Mouse (Mus musculus) limb, embryonic 10.5 days (tissue): Measurements from ENCODE around the gene Gm3238. TPM values are rescaled to one million over a fixed set of nuclear protein-coding genes. Genes with fewer than 3 reads are reported as not detected.
A peak's percentile ranks its signal among the peaks of the same experiment; 100 is the strongest.
"Not testable (repeated sequence)": the region's sequence is repeated elsewhere in the genome, so short reads cannot be mapped to it uniquely, and the experiment has no call there.

Experiments used
- DNase-seq: peaks from one replicate; pipeline ENCODE4 v3.0.0-alpha.2; 2017; ENCODE audit warnings: low spot score
- H3K27ac ChIP-seq: fragments of 300-500 bp; sonication (generic); 2 replicates; pipeline ENCODE4 v1.5.1; 2016; ENCODE audit warnings: mild to moderate bottlenecking
- H3K27me3 ChIP-seq: fragments of 300-500 bp; sonication (generic); 2 replicates; pipeline ENCODE4 v1.6.1; 2016; ENCODE audit warnings: low read depth, mild to moderate bottlenecking; ENCODE audit not compliant: poor library complexity, severe bottlenecking
- H3K36me3 ChIP-seq: fragments of 300-500 bp; sonication (generic); 2 replicates; pipeline ENCODE4 v1.6.1; 2016; ENCODE audit warnings: mild to moderate bottlenecking, moderate library complexity
- H3K4me1 ChIP-seq: fragments of 300-500 bp; sonication (generic); 2 replicates; pipeline ENCODE4 v1.6.1; 2016
- H3K4me3 ChIP-seq: fragments of 300-500 bp; sonication (generic); 2 replicates; pipeline ENCODE4 v1.5.1; 2016; ENCODE audit warnings: mild to moderate bottlenecking, moderate library complexity
- H3K9me3 ChIP-seq: fragments of 300-500 bp; sonication (generic); replicated peaks from 2 replicates; pipeline ENCODE4 v1.6.1; 2016; ENCODE audit warnings: mild to moderate bottlenecking
- WGBS: fragments of 180-500 bp; shearing (Covaris S2); methylation state at CpG from one replicate; pipeline ENCODE4 v1.1.7; 2016; 5-methylcytosine and 5-hydroxymethylcytosine counted together
- polyA plus RNA-seq: library from polyadenylated mRNA; unstranded; fragments of >200 nt; fragmentation: Nextera tagmentation; extraction: Ambion mirVana; gene quantifications from 2 replicates; pipeline ENCODE4 v1.2.1, GENCODE M21; 2016

The Gm3238 gene
- polyA plus RNA-seq, 1 experiment from 2014 or later, result not detected

DNA sequence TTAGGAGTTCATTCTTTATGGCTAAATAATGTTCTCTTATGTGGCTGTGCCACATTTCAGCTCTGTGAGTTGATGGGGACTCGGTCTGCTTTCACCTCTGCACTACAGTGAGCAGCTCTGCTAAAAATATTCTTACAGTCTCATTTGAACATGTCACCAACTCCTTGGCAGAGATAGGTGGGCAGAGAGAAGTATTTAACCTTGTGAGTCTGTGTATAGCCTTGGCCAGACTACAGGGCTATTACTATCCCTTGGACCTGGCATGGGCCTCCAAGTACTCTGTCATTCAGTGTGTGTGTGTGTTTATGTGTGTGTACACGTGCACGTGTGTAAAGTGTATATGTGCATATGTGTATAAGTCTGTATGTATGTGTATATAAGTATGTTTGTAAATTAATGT lies 12.3 kb upstream of the Gm3238 start:
- H3K36me3 ChIP-seq, H3K27me3 ChIP-seq, H3K9me3 ChIP-seq, H3K27ac ChIP-seq, H3K4me3 ChIP-seq, H3K4me1 ChIP-seq, DNase-seq: not testable (repeated sequence)
- 97% methylated on average over 3 of the region's 3 CpGs for WGBS

DNA sequence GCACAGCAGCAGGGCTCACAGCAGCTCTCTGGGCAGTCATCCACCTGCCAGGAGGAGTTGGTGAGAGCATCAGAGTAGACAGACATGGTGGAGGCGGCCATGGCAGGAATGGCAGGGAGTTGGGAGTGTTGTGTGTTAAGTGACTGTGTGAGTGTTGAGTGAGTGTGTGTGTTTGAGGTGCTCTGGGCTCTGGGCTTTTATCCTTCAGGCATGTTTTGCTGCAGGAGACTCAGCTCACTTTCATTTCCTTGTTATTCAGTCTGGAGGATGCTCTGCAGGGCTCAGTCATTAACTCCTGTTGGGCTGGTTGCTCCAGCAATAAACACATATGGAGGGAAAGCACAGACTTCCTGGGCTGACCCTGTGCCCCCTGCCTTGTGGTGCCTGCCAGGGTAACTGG lies 11.3 kb upstream of the Gm3238 start, which contains the start of gene Gm3250:
Gene Gm3250 (minus strand): TSS at position 101 of the 400 bp plus-strand sequence.
- H3K27ac ChIP-seq, H3K9me3 ChIP-seq, H3K27me3 ChIP-seq, H3K36me3 ChIP-seq, H3K4me3 ChIP-seq, DNase-seq, H3K4me1 ChIP-seq: not testable (repeated sequence)
- no CpG with 5 or more reads among the region's 1 CpGs for WGBS

DNA sequence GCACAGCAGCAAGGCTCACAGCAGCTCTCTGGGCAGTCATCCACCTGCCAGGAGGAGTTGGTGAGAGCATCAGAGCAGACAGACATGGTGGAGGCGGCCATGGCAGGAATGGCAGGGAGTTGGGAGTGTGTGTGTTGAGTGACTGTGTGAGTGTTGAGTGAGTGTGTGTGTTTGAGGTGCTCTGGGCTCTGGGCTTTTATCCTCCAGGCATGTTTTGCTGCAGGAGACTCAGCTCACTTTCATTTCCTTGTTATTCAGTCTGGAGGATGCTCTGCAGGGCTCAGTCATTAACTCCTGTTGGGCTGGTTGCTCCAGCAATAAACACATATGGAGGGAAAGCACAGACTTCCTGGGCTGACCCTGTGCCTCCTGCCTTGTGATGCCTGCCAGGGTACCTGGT lies 5.7 kb upstream of the Gm3238 start, which contains the start of gene Gm7138:
Gene Gm7138 (minus strand): TSS at position 101 of the 400 bp plus-strand sequence.
- H3K4me1 ChIP-seq, H3K27ac ChIP-seq, H3K4me3 ChIP-seq, H3K36me3 ChIP-seq, DNase-seq, H3K27me3 ChIP-seq, H3K9me3 ChIP-seq: not testable (repeated sequence)
- 48% methylated on average over 1 of the region's 1 CpGs for WGBS

DNA sequence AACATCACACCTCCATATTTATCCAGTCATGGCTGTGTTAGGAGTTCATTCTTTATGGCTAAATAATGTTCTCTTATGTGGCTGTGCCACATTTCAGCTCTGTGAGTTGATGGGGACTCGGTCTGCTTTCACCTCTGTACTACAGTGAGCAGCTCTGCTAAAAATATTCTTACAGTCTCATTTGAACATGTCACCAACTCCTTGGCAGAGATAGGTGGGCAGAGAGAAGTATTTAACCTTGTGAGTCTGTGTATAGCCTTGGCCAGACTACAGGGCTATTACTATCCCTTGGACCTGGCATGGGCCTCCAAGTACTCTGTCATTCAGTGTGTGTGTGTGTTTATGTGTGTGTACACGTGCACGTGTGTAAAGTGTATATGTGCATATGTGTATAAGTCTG lies 1.0 kb upstream of the Gm3238 start:
- not testable (repeated sequence) for H3K4me1 ChIP-seq, H3K9me3 ChIP-seq, H3K4me3 ChIP-seq, DNase-seq, H3K36me3 ChIP-seq, H3K27ac ChIP-seq, H3K27me3 ChIP-seq
- 94% methylated on average over 3 of the region's 3 CpGs for WGBS

DNA sequence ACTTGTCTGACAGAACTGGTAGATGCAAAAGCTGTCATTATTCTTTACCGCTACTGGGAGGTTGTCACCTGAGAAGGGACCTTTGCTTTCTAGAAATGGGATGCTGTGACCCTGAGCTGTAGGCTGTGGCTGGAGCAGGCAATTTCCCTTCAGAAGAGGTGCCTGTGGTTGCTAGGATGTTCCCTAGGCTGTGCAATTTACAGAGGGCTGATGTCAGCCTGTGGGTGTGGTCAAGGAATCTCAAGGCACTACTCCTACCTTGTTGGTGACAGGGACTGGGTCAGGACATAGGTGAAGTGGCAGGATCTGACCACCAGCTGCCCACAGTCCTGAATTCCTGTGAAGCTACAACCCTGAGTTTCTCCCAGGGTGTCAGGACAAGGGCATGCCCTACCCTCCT lies 1.4 kb downstream of the Gm3238 start:
- no peak overlapping the region for H3K27ac ChIP-seq
- WGBS, result 79% methylated on average over 1 of the region's 1 CpGs
- H3K4me1 ChIP-seq, result 0 out of 2 replicates have a peak, but pooled peaks cover 2% of the 10 kb centered on the region
- no peaks in the 10 kb centered on the region for H3K36me3 ChIP-seq
- no peaks in the 10 kb centered on the region for H3K27me3 ChIP-seq
- H3K9me3 ChIP-seq, result no peaks in the 10 kb centered on the region
- DNase-seq, result no peak
- H3K4me3 ChIP-seq, result no peak overlapping the region

DNA sequence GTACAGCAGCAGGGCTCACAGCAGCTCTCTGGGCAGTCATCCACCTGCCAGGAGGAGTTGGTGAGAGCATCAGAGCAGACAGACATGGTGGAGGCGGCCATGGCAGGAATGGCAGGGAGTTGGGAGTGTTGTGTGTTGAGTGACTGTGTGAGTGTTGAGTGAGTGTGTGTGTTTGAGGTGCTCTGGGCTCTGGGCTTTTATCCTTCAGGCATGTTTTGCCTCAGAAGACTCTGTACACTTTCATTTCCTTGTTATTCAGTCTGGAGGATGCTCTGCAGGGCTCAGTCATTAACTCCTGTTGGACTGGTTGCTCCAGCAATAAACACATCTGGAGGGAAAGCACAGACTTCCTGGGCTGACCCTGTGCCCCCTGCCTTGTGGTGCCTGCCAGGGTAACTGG lies 11.5 kb downstream of the Gm3238 start, which contains the start of gene Gm3233:
Gene Gm3233 (minus strand): TSS at position 101 of the 400 bp plus-strand sequence.
- not testable (repeated sequence) for H3K36me3 ChIP-seq, H3K4me1 ChIP-seq, DNase-seq, H3K9me3 ChIP-seq, H3K27ac ChIP-seq, H3K4me3 ChIP-seq, H3K27me3 ChIP-seq
- 100% methylated on average over 1 of the region's 1 CpGs for WGBS

DNA sequence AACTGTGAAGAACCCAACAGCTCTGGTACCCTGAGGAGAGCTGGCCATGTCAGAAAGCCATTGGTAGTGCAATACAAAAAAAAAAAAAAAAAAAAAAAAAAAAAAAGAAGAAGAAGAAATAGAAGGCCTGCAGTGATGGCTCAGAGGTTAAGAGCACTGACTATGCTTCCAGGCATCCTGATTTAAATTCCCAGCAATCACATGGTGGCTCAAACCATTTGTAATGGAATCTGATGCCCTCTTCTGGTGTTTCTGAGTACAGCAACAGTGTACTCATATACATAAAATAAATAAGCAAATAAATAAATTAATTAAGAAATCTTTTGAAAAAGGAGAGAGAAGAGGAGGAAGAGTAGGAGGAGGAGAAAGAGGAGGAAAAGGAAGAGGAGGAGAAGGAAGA lies 17.7 kb downstream of the Gm3238 start:
- Histone ChIP-seq H3K36me3 (no peaks in the 10 kb centered on the region), H3K4me3 (no peak overlapping the region), H3K9me3 (no peaks in the 10 kb centered on the region), H3K4me1 (peaks cover 26% of the 10 kb centered on the region), H3K27me3 (no peaks in the 10 kb centered on the region), H3K27ac (no peak overlapping the region)
- DNase-seq, result no peak

DNA sequence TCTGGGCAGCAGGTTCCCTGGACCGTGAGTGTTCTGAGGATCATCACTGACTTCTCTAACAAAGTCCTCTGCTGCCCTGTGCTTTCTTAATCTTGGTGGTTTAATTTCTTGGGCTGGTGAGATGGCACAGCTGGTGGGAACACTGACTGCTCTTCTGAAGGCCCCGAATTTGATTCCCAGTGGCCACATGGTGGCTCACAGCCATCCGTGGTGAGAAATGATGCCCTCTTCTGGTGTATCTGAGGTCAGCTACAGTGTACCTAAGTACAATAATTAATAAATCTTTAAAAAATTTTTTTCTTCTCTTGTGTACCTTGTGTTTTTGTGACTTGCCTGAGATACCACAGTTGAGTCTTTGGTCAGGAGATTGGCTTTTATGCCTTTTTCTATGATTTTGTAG lies 18.8 kb downstream of the Gm3238 start:
- H3K27me3 ChIP-seq, H3K36me3 ChIP-seq, H3K4me3 ChIP-seq, H3K27ac ChIP-seq, H3K9me3 ChIP-seq, DNase-seq: not testable (repeated sequence)
- H3K4me1 ChIP-seq, result peaks cover 26% of the 10 kb centered on the region
- WGBS, result 67% methylated on average over 3 of the region's 3 CpGs

DNA sequence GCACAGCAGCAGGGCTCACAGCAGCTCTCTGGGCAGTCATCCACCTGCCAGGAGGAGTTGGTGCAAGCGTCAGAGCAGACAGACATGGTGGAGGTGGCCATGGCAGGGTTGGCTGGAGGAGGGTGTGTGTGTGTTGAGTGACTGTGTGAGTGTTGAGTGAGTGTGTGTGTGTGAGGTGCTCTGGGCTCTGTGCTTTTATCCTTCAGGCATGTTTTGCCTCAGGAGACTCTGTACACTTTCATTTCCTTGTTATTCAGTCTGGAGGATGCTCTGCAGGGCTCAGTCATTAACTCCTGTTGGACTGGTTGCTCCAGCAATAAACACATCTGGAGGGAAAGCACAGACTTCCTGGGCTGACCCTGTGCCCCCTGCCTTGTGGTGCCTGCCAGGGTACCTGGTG lies 19.9 kb downstream of the Gm3238 start, which contains the start of gene Gm9736:
Gene Gm9736 (minus strand): TSS at position 101 of the 400 bp plus-strand sequence.
- H3K27ac ChIP-seq, result peak within 1 kb of the TSS; percentile 46
- H3K36me3 ChIP-seq, H3K9me3 ChIP-seq, DNase-seq, H3K4me3 ChIP-seq, H3K27me3 ChIP-seq: not testable (repeated sequence)
- 42% methylated on average over 1 of the region's 1 CpGs for WGBS
- peaks cover 26% of the 10 kb centered on the region for H3K4me1 ChIP-seq

DNA sequence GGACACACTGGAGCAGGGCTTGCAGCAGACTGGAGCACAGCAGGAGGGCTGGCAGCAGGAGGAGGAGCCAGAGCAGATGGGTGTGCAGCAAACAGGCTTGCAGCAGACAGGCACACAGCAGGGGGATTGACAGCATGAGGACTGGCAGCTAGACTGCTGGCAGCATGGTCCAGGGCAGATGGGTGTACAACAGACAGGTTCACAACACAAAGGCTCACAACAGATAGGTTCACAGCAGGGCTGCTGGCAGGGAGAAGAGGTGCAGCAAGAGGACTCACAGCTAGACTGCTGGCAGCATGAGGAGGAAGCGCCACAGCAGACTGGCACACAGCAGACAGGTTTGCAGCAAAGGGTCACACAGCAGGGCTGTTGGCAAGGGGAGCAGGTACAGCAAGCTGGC lies 20.4 kb downstream of the Gm3238 start:
- not testable (repeated sequence) for DNase-seq, H3K36me3 ChIP-seq, H3K4me3 ChIP-seq, H3K9me3 ChIP-seq, H3K27me3 ChIP-seq
- Histone ChIP-seq H3K4me1 (peaks cover 26% of the 10 kb centered on the region), H3K27ac (peak overlapping the region; percentile 46; the same call in 1 of the 2 replicates)
- 82% methylated on average over 1 of the region's 1 CpGs for WGBS

DNA sequence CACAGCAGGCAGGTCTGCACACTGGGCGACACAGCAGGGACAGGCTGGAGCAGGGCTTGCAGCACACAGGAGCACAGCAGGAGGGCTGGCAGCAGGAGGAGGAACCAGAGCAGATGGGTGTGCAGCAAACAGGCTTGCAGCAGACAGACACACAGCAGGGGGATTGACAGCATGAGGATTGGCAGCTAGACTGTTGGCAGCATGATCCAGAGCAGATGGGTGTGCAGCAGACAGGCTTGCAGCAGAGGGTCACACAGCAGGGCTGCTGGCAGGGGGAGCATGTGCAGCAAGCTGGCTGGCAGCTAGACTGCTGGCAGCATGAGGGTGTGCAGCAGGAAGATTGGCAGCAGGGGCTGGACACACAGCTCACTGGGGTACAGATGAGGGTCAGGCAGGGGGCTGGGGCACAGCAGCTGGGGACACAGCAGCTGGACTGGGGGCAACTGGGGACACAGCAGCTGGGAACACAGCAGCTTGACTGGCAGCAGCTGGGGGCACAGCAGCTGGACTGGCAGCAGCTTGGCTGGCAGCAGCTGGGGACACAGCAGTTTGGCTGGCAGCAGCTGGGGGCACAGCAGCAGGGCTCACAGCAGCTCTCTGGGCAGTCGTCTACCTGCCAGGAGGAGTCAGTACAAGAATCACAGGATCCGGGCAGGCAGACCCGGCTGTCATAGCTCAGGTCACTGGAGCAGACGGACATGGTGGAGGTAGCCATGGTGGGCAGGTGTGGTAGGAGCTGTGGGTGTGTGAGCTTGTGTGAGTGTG lies 29.0 kb downstream of the Gm3238 start, which contains the start of gene Gm18596:
Gene Gm18596 (minus strand): TSS at position 715 of the 765 bp plus-strand sequence.
- H3K27me3 ChIP-seq, DNase-seq, H3K36me3 ChIP-seq, H3K4me3 ChIP-seq, H3K9me3 ChIP-seq: not testable (repeated sequence)
- H3K27ac ChIP-seq, result peak within 1 kb of the TSS; percentile 59; the same call in 1 of the 2 replicates
- 49% methylated on average over 5 of the region's 5 CpGs for WGBS
- peaks cover 35% of the 10 kb centered on the region for H3K4me1 ChIP-seq

DNA sequence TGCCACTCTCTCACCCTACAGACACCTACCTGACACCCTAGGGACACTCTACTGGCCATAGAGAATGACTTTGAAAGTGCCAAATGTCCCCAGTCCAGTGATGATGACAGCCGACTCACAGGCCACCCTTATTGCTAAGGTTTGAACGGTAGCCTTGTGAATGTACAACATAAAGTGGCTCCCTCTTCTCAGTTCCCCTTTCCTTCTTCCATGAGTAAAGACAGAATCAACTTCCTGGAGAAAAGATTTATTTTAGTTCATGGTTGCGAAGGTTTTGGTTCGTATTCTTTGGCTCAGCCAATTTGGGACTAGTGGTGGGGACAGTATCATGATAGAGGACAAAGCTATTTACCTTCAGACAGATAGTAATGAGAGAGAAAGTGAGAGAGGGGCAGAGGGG lies 32.2 kb downstream of the Gm3238 start:
- no peaks in the 10 kb centered on the region for H3K27me3 ChIP-seq
- no peak overlapping the region for H3K27ac ChIP-seq
- no peaks in the 10 kb centered on the region for H3K9me3 ChIP-seq
- H3K4me3 ChIP-seq, result no peak overlapping the region
- H3K4me1 ChIP-seq, result peaks cover 38% of the 10 kb centered on the region
- H3K36me3 ChIP-seq, result no peaks in the 10 kb centered on the region
- WGBS, result 88% methylated on average over 4 of the region's 4 CpGs
- no peak for DNase-seq

DNA sequence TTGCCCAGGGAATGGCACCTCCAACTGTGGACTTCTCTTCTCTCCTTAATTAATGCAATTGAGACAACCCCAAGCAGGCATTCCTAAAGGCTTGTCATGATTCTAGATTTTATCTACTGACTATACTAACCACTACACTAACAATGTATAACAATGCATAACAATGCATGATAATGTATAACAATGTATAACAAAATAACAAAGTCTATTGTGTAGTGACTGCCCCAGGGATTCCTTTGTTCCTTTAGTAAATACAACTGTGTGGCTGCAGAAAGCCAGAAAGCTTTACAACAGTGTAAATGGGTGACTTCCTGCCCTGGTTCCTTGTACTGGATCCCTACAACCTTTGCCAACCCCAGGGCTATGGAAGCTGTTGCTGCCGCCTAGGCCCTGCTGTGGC lies 35.2 kb downstream of the Gm3238 start:
- Histone ChIP-seq H3K27ac (no peak overlapping the region), H3K4me3 (no peak overlapping the region), H3K9me3 (no peaks in the 10 kb centered on the region), H3K27me3 (no peaks in the 10 kb centered on the region), H3K36me3 (no peaks in the 10 kb centered on the region), H3K4me1 (peaks cover 14% of the 10 kb centered on the region)
- WGBS, result 100% methylated on average over 1 of the region's 1 CpGs
- DNase-seq, result no peak
